Mouse (Mus musculus) urinary bladder, postnatal 10 days (tissue): ENCODE data around the gene Gata1.
"Not testable (repeated sequence)": the region's sequence is repeated elsewhere in the genome, so short reads cannot be mapped to it uniquely, and the experiment has no call there.

Source experiments
- DNase-seq: peaks from one replicate; pipeline ENCODE4 v3.0.0; 2022; ENCODE audit warnings: low spot score

The Gata1 gene

DNA sequence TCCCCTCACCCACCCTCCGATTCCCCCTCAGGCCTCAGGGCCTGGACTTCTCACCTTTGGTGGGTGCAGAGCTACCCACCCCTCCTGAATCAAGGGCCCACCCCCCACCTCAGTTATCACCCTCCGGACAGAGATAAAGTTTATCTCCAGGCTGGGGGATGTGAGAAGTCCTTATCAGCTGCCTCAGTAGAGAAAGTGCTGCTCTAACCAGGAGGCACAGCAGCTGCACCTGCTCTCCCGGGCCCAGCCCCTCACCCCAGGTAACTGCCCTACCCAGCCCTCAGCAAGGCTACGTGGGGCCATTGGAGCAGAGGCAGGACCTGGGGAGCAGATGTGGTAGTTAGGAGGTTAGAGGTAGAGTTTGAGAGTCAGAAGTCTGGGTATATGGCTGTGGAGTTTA, 11.7 kb downstream of the Gata1 start:
- no peak for DNase-seq

DNA sequence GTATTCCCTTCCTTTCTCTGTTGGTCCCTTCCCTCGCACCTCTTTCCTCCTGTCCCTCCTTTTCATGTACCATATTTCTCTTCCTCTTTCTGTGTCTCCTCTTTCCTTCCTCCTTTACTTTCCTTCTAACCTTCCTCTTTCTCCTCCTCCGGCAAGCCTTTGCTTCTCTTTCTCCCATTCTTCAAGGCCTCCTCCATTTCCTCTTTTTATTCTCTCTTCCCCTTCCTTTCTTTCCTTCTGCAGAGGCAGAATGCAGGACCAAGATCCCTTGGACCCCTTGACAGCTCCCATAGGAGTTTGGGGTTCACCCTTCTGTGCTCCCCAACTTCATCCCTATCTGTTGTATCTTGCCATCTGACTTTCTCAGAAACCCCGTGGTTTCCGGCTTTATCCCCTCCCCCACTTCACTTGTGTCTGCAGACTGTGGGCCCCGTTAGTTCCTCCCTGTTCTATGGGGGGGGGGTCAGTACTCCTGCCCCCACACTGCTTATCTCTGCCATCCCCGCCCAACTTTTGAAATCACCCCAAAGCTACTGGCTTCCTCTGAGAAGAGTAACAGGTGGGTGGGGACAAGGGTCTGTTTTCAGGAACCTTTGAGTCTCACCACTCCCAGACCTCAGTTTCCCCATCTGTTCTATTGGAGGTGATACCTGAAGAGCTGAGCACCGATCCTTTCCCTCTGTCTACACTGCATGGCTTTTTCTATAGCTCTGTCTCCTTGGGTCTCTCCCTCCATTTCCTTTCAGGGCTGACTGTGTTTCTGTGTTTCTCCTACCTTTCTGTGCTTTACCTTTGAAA, 13.8 kb downstream of the Gata1 start:
- DNase-seq: no peak

DNA sequence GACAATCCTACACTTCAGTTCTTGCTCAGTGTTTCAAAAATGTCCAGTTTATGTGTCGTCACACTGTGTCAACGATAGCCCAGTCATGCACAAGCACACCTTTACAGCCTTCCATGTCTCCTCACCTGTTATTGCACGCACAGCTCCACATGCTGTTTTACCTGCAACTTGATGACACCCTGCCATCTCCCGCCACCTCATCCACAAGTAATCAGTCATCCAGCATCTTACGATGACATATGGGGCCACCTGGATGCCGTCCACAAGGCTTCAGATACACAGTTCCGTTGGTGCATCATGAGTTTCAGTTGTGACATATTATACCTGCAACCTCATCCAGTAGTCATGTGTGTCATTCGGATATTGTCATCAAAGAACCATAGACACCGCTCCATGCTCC, 19.0 kb downstream of the Gata1 start:
- no peak for DNase-seq

DNA sequence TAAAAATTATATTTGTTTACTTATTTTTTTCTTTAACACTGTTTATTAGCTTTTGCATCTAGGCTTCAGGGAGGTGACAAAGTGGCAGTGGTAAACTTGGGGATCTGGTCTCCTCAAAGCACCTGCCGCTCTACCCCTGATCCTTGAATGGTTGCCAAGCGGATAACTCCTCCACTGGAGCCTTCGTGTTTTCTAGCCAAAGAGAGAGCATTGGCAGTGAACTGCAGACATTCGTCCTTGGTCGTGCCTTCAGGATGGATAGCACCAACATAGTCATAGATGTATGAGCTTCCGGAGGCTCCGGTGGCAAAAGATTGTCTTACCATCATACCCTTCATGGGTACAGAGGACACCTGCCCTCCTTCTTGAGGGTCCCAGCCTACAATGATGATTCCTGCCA, 27.8 kb downstream of the Gata1 start:
- DNase-seq: no peak

DNA sequence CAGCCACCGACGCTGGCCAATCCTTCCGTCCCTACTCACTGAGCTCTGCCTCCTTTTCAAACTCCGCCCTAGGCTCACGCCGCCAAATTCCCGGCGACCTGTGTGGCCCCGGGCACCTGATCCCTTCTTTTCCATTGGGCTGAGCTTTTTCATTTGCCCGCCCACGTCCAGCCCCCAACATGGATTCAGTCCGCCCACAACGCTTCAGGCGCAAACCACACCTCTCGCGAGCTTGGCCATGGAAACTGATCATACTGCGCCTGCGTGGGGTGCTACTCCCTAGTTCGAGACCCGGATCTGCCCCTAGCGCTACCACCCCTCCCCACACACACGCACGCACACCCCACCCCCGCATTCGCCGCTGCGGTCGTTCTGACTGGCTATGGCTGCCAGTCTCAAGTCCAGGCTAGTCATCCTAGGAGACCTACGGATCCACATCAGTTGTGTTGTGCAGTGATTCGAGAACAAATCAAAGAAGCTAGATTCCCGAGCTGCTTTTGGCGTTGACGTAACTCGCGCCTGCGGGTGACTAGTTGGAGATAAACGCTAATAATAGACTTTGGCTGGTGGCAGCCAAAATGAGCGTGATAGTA, 29.9 kb downstream of the Gata1 start:
- peak; percentile 51 for DNase-seq

DNA sequence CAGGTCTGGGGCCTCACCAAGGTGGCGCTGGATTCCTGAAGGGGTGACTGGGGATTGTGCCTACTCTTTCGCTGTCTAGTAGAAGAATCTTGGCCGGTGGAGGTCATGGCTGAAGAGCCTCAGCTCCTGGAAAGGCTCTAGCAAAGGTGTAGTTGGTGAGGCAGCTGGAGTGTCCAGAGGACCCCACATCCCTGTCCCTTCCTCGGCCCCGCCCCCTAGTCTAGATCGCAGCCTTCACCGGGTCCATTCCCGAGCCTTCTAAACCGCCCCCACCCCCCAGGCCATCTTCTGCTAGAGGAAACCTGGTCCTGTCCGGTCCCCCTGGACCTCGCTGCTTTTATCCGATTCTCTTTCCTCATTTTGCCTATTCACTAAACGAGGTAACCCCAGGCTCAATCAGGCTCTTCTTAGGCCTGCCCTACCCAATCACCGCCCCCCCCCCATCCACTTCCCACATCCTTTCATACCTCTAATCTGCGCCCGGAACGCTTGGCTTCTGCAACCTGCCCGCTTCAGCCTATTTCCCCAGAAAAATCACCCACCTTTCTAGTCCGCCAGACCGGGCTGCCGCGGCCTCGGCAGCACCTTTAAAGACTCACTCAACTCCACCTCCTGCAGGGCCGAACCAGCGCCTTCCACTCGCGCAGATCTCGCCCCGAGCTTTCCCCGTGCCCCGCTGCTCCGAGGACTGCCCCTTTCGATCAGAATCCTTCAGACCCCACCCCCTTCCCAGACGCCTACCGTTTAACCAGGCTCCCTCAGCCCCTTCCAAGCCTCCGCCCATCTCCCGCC, 30.6 kb downstream of the Gata1 start, which contains the start of gene Hdac6:
Hdac6 (minus strand) TSS at position 782 of the 792 bp plus-strand sequence.
- DNase-seq: no peak

DNA sequence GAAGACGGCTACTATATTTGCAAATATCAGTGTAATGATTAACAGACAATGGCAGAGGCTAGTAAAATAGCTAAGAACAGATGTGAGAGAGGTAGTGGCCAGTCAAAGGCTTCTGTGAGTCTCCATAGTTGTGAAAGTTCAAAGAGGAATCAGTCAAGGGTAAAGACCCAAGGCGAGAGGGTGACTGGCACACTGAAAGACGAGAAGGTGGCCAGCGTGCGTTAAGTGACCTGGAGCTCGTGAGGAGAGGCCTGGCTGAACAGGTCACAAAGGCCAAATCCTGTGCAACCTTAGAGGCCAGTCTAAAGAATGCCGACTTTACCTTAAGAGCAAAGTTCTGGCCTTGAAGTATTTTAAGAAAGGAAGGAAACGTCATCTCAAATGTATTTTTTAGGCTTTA, 32.3 kb downstream of the Gata1 start:
- no peak for DNase-seq

DNA sequence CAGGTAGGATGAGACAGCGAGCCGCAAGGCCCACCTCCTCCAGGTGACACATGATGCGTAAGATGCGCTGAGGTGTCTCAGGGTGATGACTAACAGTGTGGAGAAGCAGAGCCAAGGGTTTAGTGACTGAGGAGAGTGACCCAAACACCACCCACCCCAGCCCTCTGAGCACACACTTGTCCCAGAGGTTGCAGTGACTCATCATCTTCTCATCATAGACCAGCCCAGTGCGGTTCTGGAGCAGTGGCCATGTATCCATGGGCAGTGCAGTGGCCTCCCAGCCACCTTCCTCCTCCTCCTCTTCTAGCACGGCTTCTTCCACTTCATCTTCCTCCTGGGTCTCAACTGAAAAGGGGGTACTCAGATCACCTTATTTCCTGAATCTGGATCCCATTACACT, 40.2 kb downstream of the Gata1 start:
- no peak for DNase-seq

DNA sequence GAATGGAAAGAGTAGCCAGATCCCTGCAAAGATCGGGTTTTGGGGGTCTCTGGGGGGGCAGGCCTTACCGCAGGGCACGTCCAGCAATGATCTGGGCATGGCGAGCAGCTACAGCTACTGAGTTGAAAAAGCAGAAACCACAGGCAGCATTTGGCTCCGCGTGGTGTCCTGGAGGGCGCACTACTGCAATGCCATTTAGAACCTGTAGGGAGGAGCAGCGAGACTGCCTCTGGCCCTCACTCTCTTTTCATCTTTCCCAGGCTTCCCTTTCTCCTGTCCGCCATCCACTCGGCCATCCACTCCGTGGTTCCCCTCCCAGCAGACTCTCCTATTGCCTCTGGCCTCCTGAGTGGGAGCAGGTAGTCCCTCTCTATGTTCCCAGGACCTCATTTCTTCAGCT, 41.0 kb downstream of the Gata1 start:
- DNase-seq: no peak

DNA sequence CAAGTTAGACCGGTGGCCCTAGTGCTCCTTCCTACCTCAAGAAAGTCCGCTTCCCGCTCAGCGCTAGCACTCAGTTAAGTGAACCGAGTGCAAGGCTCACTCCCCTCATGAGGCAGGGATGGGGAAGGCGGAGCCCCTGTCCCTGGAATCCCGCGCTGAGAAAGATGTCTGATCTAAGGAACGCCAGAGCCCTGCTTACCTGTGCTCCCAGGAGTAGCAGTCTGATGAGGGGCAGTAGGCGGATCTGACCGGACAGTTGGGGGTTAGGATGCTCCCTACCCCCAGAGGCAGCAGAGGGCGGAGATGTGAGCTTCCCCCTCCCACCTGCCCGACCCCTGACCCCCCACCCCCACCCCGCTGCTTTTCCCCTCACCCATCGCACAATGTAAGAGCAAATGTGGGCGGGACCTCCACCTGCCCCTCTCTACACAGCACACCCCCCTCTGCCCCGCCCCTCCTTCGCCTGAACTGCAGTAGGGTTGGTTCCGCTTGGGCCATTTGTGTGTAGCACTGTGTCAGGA, 49.5 kb downstream of the Gata1 start, which contains the start of gene Eras:
Eras (minus strand) TSS at position 338 of the 521 bp plus-strand sequence.
- DNase-seq: no peak

DNA sequence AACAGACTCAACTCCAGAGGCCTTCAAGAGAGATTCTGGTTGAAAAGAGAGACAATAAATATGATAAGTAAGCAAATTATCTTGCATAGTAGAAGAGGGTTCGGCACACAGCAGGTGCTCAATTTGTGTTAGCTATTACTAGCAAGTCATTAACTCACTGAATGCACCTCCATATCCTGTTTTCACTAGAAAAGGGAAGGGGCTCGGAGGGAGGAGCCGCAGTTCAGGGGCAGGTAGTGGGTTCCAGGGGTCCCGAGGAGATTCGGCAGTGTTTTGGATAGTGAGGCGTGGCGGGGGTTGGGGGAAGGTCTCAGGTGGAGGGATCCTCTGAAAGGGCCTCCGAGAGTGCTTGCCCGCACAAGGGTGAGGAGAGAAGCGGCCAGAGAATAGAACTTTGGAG, 50.8 kb downstream of the Gata1 start:
- DNase-seq: no peak

DNA sequence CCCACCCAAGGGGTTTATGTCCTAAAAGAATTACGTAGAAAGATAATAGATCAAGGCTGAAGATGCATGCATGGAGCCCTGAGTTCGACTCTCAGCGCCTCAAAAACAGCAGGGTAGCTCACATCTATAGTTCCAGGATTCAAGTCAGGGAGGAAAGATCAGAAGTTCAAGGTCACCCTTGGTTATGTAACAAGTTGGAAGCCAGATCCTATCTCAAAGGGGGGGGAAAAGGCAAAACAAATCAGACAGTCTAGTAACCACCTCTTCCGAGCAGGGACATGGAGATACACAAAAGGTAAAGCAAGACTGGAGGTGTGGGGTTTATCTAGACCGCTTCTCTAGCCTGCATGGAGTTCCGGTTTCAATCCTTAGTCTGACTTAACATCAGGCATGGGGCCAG, 51.6 kb downstream of the Gata1 start:
- no peak for DNase-seq

DNA sequence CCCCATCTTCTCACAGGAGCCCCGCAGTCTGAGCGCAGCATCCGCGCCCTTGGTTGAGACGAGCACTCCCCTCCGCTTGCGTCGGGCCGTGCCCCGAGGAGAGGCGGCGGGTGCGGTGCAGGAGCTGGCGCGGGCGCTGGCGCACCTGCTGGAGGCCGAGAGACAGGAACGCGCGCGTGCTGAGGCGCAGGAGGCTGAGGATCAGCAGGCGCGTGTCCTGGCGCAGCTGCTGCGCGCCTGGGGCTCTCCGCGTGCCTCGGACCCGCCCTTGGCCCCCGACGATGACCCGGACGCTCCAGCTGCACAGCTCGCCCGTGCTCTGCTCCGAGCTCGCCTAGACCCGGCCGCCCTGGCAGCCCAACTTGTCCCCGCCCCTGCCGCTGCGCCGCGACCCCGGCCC, 55.8 kb downstream of the Gata1 start:
- no peak for DNase-seq

DNA sequence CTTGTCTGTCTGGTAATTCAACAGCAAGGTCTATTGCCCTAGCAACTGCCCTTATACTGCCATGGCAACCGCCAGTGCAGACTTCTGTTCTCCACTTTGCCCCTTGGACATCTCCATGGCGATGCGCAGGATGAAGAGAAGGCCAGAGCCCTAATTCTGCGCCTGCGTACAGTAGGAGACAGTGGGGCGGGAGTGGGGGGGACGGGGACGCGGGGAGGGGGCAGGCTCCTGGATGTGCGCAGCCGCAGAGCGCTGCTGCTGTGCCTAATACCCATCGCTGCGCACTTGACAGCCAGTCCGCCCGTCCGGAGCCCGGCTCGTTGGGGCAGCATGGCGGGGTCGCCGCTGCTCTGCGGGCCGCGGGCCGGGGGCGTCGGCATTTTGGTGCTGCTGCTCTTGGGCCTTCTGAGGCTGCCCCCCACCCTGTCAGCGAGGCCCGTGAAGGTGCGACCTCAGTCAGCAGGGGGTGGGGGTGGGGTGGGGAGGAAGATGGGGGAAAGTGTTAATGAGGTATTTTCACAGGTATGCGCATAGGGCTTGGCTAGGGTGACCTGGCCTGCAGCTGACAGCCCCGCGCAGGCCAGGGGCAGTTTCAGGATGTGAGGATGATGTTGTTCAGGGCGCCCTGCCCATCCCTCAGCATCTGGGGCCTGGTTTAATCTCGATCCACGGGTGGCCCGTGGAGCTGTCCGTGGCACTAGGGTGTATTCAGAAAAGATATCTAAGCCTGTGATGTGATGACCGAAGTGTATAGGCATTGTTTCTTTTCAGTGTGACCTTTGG, 58.1 kb downstream of the Gata1 start, which contains the start of gene Pcsk1n:
Pcsk1n (plus strand) TSS at position 222 of the 783 bp plus-strand sequence.
- no peak for DNase-seq

DNA sequence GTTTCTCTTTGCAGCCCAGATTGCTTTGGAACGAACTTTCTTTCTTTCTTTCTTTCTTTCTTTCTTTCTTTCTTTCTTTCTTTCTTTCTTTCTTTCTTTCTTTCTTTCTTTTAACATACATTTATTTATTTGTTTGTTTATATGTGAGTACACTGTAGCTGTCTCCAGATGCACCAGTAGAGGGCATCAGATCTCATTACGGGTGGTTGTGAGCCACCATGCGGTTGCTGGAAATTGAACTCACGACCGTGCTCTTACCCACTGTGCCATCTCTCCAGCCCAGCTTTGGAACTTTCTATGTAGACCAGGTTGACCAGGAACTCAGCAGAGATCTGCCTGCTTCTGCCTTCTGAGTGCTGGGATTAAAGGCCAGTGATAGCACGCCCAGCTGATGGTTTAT, 59.9 kb downstream of the Gata1 start:
- DNase-seq: not testable (repeated sequence)

DNA sequence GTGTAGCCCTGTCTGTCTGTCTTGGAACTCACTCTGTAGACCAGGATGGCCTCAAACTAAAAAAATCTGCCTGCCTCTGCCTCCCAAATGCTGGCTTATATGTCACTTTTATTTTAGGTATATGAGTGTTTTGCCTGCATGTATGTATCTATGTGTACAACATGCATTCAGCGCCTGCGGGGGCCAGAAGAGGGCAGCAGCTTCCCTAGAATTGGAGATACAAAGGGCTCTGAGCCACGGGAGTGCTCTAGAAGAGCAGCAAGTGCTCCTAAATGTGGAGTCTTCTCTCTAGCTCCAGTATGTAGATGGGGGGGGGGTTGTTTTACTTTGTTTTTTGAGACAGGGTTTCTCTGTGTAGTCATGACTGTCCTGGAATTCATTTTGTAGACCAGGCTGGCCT, 62.2 kb downstream of the Gata1 start:
- not testable (repeated sequence) for DNase-seq

DNA sequence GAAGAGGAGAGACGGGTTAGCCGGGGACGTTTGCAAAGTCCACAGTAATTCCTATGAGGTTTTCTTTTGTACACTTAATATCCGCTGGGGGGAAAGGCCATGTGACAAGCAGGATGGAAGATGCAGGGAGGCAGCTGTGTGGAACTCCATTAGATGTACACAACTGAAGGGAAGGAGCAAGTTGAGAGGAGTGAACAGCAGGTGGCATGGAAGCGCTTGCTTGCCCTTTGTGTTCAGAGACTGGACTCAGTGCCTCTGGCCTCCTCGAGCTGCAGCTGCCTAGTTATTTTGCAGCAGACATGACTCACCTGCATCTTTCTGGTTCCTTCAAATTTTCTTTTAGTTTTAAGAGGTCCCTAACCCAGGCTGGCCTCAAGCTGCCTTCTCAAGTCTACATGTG, 67.4 kb downstream of the Gata1 start:
- DNase-seq: no peak
